Mouse (Mus musculus): ENCODE data around the gene Gm5141. TPM values are rescaled to one million over a fixed set of nuclear protein-coding genes. Genes with fewer than 3 reads are reported as not detected.

Gene Gm5141
- 1.2 and 3.7 TPM in 2 replicates for polyA plus RNA-seq (2012; rRNA removed; ENCODE audit: low replicate concordance)

DNA sequence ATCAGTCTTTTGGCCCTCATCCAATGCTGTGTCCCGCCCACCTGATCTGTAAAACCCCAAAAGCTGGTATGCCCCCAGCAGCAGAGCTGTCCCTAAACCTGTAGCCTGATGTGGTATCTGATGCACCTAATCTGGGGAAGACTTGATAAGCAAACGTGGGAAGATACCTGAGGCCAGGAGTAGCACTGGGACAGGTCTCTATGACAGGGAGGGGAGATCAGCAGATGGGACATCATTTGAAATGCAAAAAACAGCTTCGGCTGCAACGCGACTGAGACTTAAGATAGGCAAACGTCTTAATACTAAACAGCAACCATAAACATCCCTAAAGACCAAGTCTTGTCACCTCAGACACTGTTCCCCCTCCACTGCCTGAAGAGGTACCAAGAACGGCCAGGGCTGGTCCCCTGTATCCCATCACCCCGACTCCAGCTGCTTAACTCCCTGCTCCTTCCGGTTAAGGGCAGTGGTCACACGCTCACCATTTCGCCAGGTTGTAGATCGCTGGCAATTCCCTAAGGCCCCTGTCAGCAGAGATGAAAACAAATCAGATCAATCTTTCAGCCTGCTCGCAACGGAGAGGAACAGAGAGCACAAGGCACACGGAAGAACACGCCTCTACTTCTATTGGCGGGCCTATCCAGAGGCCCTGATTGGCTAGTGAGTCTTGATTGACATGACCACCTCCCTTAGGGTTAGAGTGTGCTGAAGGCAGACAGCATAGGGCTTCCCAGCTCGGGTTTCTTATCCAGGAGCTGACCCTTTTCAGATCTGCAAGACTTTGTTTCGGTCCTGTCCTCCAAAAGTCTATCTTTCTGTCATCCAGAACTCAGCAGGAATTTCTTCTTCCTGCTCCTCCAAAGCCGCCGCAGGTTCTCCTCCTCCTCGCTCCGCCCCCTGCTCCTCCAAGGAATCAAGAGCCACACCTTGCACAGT, at the start of gene Gm5141:
Gene Gm5141 (minus strand): TSS at position 610 of the 936 bp plus-strand sequence.

DNA sequence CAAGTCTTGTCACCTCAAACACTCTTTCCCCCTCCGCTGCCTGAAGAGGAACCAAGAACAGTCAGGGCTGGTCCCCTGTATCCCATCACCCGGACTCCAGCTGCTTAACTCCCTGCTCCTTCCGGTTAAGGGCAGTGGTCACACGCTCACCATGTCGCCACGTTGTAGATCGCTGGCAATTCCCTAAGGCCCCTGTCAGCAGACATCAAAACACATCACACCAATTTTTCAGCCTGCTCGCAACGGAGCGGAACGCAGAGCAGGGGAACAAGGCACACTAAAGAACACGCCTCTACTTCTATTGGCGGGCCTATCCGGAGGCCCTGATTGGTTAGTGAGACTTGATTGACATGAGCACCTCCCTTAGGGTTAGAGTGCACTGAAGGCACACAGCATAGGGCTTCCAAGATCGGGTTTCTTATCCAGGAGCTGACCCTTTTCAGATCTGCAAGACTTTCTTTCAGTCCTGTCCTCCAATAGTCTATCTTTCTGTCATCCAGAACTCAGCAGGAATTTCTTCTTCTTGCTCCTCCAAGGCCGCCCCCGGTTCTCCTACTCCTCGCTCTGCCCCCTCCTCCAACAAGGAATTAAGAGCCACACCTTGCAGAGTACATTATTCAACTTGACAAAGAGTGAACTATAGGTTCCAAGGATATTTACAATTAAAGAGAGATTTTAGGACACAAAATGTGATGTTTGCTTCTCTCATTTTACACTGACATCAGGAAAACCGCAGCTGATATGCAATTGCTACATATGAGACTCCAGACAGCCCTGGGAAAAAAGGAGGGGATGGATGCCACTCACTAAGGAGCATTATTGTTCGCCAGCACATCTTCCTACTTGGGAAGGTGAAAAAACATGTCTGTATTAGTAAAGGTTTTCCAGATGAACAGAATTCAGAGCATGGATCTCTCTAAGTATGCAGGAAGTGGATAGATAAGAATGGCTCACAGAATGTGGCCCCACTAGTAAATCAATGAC, 24.9 kb downstream of the Gm5141 start, which contains the start of gene Platr25:
Gene Platr25 (minus strand): TSS at position 278 of the 984 bp plus-strand sequence.

Other genes with a start within 250 kb of the Gm5141 start
- gene Zfp935, start 227.3 kb downstream of the Gm5141 start, polyA plus RNA-seq (2012; rRNA removed; ENCODE audit: low replicate concordance), result not detected in 2 replicates
- 0.50 and 1.8 TPM in 2 replicates for gene Zfp934, start 214.6 kb downstream of the Gm5141 start, polyA plus RNA-seq (2012; rRNA removed; ENCODE audit: low replicate concordance)
- gene 6720489N17Rik, start 161.6 kb downstream of the Gm5141 start, polyA plus RNA-seq (2012; rRNA removed; ENCODE audit: low replicate concordance), result 0.11 and 0.19 TPM in 2 replicates
- gene Platr25, start 25.1 kb downstream of the Gm5141 start, polyA plus RNA-seq (2012; rRNA removed; ENCODE audit: low replicate concordance), result 0.51 and 0.91 TPM in 2 replicates
- gene Fbp2, start 72.6 kb upstream of the Gm5141 start, polyA plus RNA-seq (2012; rRNA removed; ENCODE audit: low replicate concordance), result 0.12 and 16.7 TPM in 2 replicates
- 0.73 and 4.7 TPM in 2 replicates for gene Fbp1, start 102.5 kb upstream of the Gm5141 start, polyA plus RNA-seq (2012; rRNA removed; ENCODE audit: low replicate concordance)
- gene 2010111I01Rik, start 179.1 kb upstream of the Gm5141 start, polyA plus RNA-seq (2012; rRNA removed; ENCODE audit: low replicate concordance), result 33.9 and 69.1 TPM in 2 replicates

Data from mammary gland, adult 2 months (tissue).